Comparison of ENCODE assay signal across 10 mouse cellular contexts in genomic region chr14:79003576-79003975, GRCm38 (mm10).
DNase-seq lines count a peak whose midpoint lies in the region; TF ChIP-seq lines count a peak whose summit lies in the region.
"Had no signal": no experiment of that assay in that cellular context is flagged by ENCODE, and none has a peak within 500 bp of the region (broad histone marks: within the 10 kb centered on the region; RNA-seq: fewer than 3 reads in every experiment).

No protein-coding gene starts in this region.

- peak; percentile 75 for DNase-seq in cerebellum, postnatal 10 days
- DNase-seq in cerebellum, adult 11-12 months, result no peak
- no peak for DNase-seq in left cerebral cortex, adult 2 months (ENCODE audit: extremely low spot score in 1 of 2, low spot score in 2 of 2)
- no peak for DNase-seq in left cerebral cortex, postnatal 36 days (ENCODE audit: low spot score in 2 of 2)
- peak; percentile 7 for DNase-seq in adipocyte (ENCODE audit: low spot score)
- peak; percentile 55 for DNase-seq in lung, postnatal 10 days
- DNase-seq in right cerebral cortex, adult 18-20 months, result no peak
- no peak for DNase-seq in spleen, postnatal 4 days (ENCODE audit: low spot score in 2 of 2)

- H3K4me3 ChIP-seq in left cerebral cortex, adult 2 months, result no peak overlapping the region
- H3K4me3 ChIP-seq: embryonic facial prominence, embryonic 15.5 days; liver, embryonic 15.5 days had no signal

- intact Hi-C loops in left cerebral cortex, adult 2 months (cut with DNase I), result loop anchor here (10.0 kb wide), 2 partner anchors 101 to 329 kb away; no protein-coding TSS in a partner anchor
- intact Hi-C loops in left cerebral cortex, postnatal 36 days (cut with DNase I), result loop anchor here (10.0 kb wide), 1 partner anchor 329 kb away; no protein-coding TSS in a partner anchor

- no peak overlapping the region for H3K27ac ChIP-seq in left cerebral cortex, adult 2 months
- H3K27ac ChIP-seq: embryonic facial prominence, embryonic 15.5 days; liver, embryonic 15.5 days had no signal

- TF ChIP-seq CTCF in left cerebral cortex, adult 2 months (IDR thresholded peaks at IDR 0.05), result peak; percentile 43

Comparison
In these comparisons a context has a peak if more than half of its experiments do, and no peak if none do; other contexts are left out.
1. DNase-seq: peak in cerebellum, postnatal 10 days (2 of 2), adipocyte (single experiment) and lung, postnatal 10 days (single experiment); none in cerebellum, adult 11-12 months (single experiment), left cerebral cortex, adult 2 months (0 of 2), left cerebral cortex, postnatal 36 days (0 of 2), right cerebral cortex, adult 18-20 months (single experiment) and spleen, postnatal 4 days (0 of 2).